Mouse (Mus musculus): ENCODE results near the gene Aldh3b2.

DNA sequence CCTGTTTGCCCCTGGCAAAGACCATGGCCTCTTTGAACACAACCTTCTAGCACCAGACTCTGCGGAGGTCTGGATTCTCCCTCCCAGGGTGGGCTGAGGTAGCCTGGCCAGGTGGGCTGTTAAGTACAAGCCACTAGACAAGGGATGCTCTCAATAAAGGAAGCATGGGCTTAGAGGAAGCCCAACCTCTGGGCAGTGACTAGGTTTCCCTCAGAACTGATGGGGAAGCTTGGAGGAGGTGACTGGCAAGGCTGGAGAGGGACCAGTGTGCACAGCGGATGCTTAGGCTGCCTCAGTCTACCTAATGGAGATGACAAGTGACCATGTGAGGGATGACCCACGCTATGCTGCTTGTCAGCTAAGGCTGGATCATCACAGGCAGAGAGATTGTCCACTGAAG, 19.8 kb downstream of the Aldh3b2 start:
- TF ChIP-seq CTCF (IDR thresholded peaks at IDR 0.05; ENCODE audit: low read depth, low read length) (no peak), POLR2A (IDR thresholded peaks at IDR 0.05; ENCODE audit: extremely low read depth, insufficient read depth, low read length) (no peak)
